Mouse (Mus musculus): ENCODE measurements around the gene Vwc2. TPM values are rescaled to one million over a fixed set of nuclear protein-coding genes. Genes with fewer than 3 reads are reported as not detected.

Vwc2 gene
- polyA plus RNA-seq, 1 experiment from 2014 or later, result 1.3 TPM

GRCm38 (mm10) chr11:11280128-11280527 lies 166.1 kb downstream of the Vwc2 start:
- no peaks in the 10 kb centered on the region for H3K27me3 ChIP-seq (ENCODE audit: control insufficient read depth, insufficient read depth, low read length)
- no peak overlapping the region for H3K27ac ChIP-seq (replicated peaks in 1 of 2; ENCODE audit: control insufficient read depth in 1 of 2, insufficient read depth in 1 of 2, low read depth in 2 of 2, low read length in 2 of 2)
- H3K4me1 ChIP-seq (ENCODE audit: control insufficient read depth in 2 of 2, insufficient read depth in 2 of 2, low read length in 2 of 2), result no peaks in the 10 kb centered on the region
- H3K36me3 ChIP-seq (ENCODE audit: control insufficient read depth, insufficient read depth, low read length), result no peaks in the 10 kb centered on the region
- H3K4me3 ChIP-seq (ENCODE audit: control insufficient read depth in 1 of 2, insufficient read depth in 1 of 2, low read depth in 1 of 2, low read length in 2 of 2), result no peak overlapping the region
- no peak overlapping the region for H3K4me2 ChIP-seq (ENCODE audit: low read length)
- ATAC-seq (ENCODE audit: insufficient number of reproducible peaks, insufficient read depth, low FRiP score, low read depth), result no peak
- H3K9me3 ChIP-seq (ENCODE audit: control insufficient read depth, low read length), result no peaks in the 10 kb centered on the region
- no peak overlapping the region for H3K9ac ChIP-seq (ENCODE audit: low read length)

GRCm38 (mm10) chr11:11283512-11283911 lies 169.5 kb downstream of the Vwc2 start:
- H3K36me3 ChIP-seq (ENCODE audit: control insufficient read depth, insufficient read depth, low read length), result no peaks in the 10 kb centered on the region
- H3K9ac ChIP-seq (ENCODE audit: low read length), result no peak overlapping the region
- H3K27ac ChIP-seq (replicated peaks in 1 of 2; ENCODE audit: control insufficient read depth in 1 of 2, insufficient read depth in 1 of 2, low read depth in 2 of 2, low read length in 2 of 2), result no peak overlapping the region
- no peak overlapping the region for H3K4me2 ChIP-seq (ENCODE audit: low read length)
- ATAC-seq (ENCODE audit: insufficient number of reproducible peaks, insufficient read depth, low FRiP score, low read depth), result no peak
- 74% methylated on average over 3 of the region's 3 CpGs for WGBS
- no peaks in the 10 kb centered on the region for H3K4me1 ChIP-seq (ENCODE audit: control insufficient read depth in 2 of 2, insufficient read depth in 2 of 2, low read length in 2 of 2)
- H3K9me3 ChIP-seq (ENCODE audit: control insufficient read depth, low read length), result no peaks in the 10 kb centered on the region
- no peaks in the 10 kb centered on the region for H3K27me3 ChIP-seq (ENCODE audit: control insufficient read depth, insufficient read depth, low read length)
- no peak overlapping the region for H3K4me3 ChIP-seq (ENCODE audit: control insufficient read depth in 1 of 2, insufficient read depth in 1 of 2, low read depth in 1 of 2, low read length in 2 of 2)

All from heart, embryonic 14.5 days (tissue).